Mouse (Mus musculus): ENCODE measurements around the gene Ndufa7.

Ndufa7 gene

GRCm38 (mm10) chr17:33824084-33824996 is at the start of gene Ndufa7, which contains the start of gene Rps28:
Gene Ndufa7, plus strand, starts transcription at chr17:33824572.
Gene Rps28, minus strand, starts transcription at chr17:33824562.
- DNase-seq: peak; percentile 99

GRCm38 (mm10) chr17:33774573-33775155 is 49.7 kb upstream of the Ndufa7 start:
- no peak for DNase-seq

- DNase-seq: no peak
These were observed 49.1 kb upstream of the Ndufa7 start for GRCm38 (mm10) chr17:33775287-33775686.

- DNase-seq: no peak
These were observed 45.0 kb upstream of the Ndufa7 start for GRCm38 (mm10) chr17:33779271-33779966.

- no peak for DNase-seq
These were observed 44.4 kb upstream of the Ndufa7 start for GRCm38 (mm10) chr17:33779967-33780295.

- DNase-seq: no peak
These were observed 43.9 kb upstream of the Ndufa7 start for GRCm38 (mm10) chr17:33780431-33780830.

- peak; percentile 70 to 73 for DNase-seq
These were observed 43.0 kb upstream of the Ndufa7 start, which contains the start of gene Angptl4 for GRCm38 (mm10) chr17:33781124-33781977. Gene Angptl4, minus strand, starts transcription at chr17:33781830.

GRCm38 (mm10) chr17:33782067-33782466 is 42.3 kb upstream of the Ndufa7 start:
- DNase-seq: peak in 1 of 2 experiments; percentile 10

- no peak for DNase-seq
These were observed 41.0 kb upstream of the Ndufa7 start for GRCm38 (mm10) chr17:33783408-33783807.

GRCm38 (mm10) chr17:33784939-33785338 is 39.4 kb upstream of the Ndufa7 start:
- no peak for DNase-seq

GRCm38 (mm10) chr17:33786375-33786774 is 38.0 kb upstream of the Ndufa7 start:
- no peak for DNase-seq

GRCm38 (mm10) chr17:33788732-33789131 is 35.6 kb upstream of the Ndufa7 start:
- DNase-seq: no peak

GRCm38 (mm10) chr17:33798306-33798705 is 26.1 kb upstream of the Ndufa7 start:
- DNase-seq: no peak

- DNase-seq: no peak
These were observed 25.1 kb upstream of the Ndufa7 start for GRCm38 (mm10) chr17:33799277-33799676.

GRCm38 (mm10) chr17:33802221-33802620 is 22.2 kb upstream of the Ndufa7 start:
- DNase-seq: no peak

- DNase-seq: no peak
These were observed 20.2 kb upstream of the Ndufa7 start for GRCm38 (mm10) chr17:33804205-33804604.

- no peak for DNase-seq
These were observed 19.6 kb upstream of the Ndufa7 start for GRCm38 (mm10) chr17:33804745-33805144.

GRCm38 (mm10) chr17:33807181-33807888 is 17.0 kb upstream of the Ndufa7 start:
- DNase-seq: no peak

- no peak for DNase-seq
These were observed 16.2 kb upstream of the Ndufa7 start for GRCm38 (mm10) chr17:33808192-33808591.

GRCm38 (mm10) chr17:33810334-33811141 is 13.8 kb upstream of the Ndufa7 start, which contains the start of gene Kank3:
Gene Kank3, plus strand, starts transcription at chr17:33810519.
- peak; percentile 85 to 87 for DNase-seq

GRCm38 (mm10) chr17:33811142-33811516 is 13.2 kb upstream of the Ndufa7 start:
- no peak for DNase-seq
